ENCODE assay signal across 26 mouse cellular contexts in the genomic region with DNA sequence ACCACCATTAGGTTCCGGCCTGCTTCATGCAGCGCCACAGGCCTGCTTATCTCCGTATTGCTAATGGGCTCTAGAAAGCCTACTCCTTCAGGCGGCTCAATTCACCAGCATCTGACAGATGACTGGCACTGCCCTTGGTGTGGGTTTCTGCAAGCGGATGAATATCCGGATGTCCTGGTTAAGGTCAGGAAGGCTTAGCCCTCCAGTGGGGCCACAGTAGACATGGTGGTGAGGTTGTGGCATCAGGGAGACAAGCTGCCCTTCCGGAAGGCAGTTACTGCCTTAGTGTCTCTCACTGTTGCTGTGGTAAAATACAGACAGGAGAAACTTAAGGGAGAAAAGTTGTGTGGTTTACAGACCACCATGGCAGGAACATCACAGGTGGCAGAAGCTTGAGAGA.
"Had no signal": no experiment of that assay in that cellular context is flagged by ENCODE, and none has a peak within 500 bp of the region (broad histone marks: within the 10 kb centered on the region; RNA-seq: fewer than 3 reads in every experiment).

No protein-coding gene starts in this region.

- DNase-seq: gastrocnemius, postnatal 14 days; gastrocnemius, postnatal 36 days; heart, adult 18-20 months; heart, postnatal 10 days; kidney, adult 11 months; kidney, adult 2 months; kidney, adult 9 months; kidney, postnatal 14 days; kidney, postnatal 36 days; layer of hippocampus, adult 9-11 months; liver; liver, embryonic 13.5 days had no signal

- H3K9ac ChIP-seq: heart, embryonic 12.5 days; hindbrain, embryonic 12.5 days; hindbrain, embryonic 14.5 days; intestine, embryonic 15.5 days; kidney, embryonic 15.5 days; limb, embryonic 12.5 days; liver, embryonic 13.5 days had no signal

- H3K4me1 ChIP-seq: intestine, embryonic 15.5 days had no signal

- H3K4me2 ChIP-seq: heart, embryonic 12.5 days; hindbrain, embryonic 12.5 days; hindbrain, embryonic 14.5 days; intestine, embryonic 15.5 days; kidney, embryonic 15.5 days; limb, embryonic 12.5 days; liver, embryonic 11.5 days; liver, embryonic 13.5 days had no signal

- H3K4me3 ChIP-seq: heart, embryonic 10.5 days; heart, embryonic 12.5 days; hindbrain, embryonic 10.5 days; hindbrain, embryonic 12.5 days; intestine, embryonic 15.5 days; kidney, embryonic 15.5 days; left cerebral cortex, adult 2 months; limb, embryonic 10.5 days; limb, embryonic 12.5 days; liver, embryonic 13.5 days had no signal

- ATAC-seq: hindbrain, embryonic 16.5 days; inflammation-experienced regulatory T-cells, adult 6 months; intestine, embryonic 15.5 days had no signal

- H3K9me3 ChIP-seq: heart, embryonic 10.5 days; heart, embryonic 12.5 days; hindbrain, embryonic 10.5 days; hindbrain, embryonic 12.5 days; intestine, embryonic 15.5 days; kidney, embryonic 15.5 days; limb, embryonic 10.5 days; limb, embryonic 12.5 days; liver, embryonic 13.5 days had no signal

- H3K36me3 ChIP-seq: heart, embryonic 10.5 days; heart, embryonic 12.5 days; hindbrain, embryonic 12.5 days; intestine, embryonic 15.5 days; kidney, embryonic 15.5 days; limb, embryonic 10.5 days; liver, embryonic 13.5 days had no signal

- H3K27me3 ChIP-seq: heart, embryonic 12.5 days; hindbrain, embryonic 12.5 days; intestine, embryonic 15.5 days; kidney, embryonic 15.5 days; limb, embryonic 12.5 days; liver, embryonic 13.5 days had no signal

- H3K27ac ChIP-seq: heart, embryonic 10.5 days; hindbrain, embryonic 10.5 days; hindbrain, embryonic 12.5 days; hindbrain, embryonic 14.5 days; intestine, embryonic 15.5 days; kidney, embryonic 15.5 days; kidney, postnatal 0 days; left cerebral cortex, adult 2 months; limb, embryonic 10.5 days; limb, embryonic 12.5 days; liver, embryonic 13.5 days had no signal
